ENCODE assay signal across 25 mouse cellular contexts in genomic region chr1:4574101-4574500, GRCm38 (mm10).
DNase-seq lines count a peak whose midpoint lies in the region; ATAC-seq and TF ChIP-seq lines count a peak whose summit lies in the region.
"Had no signal": no experiment of that assay in that cellular context is flagged by ENCODE, and none has a peak within 500 bp of the region (broad histone marks: within the 10 kb centered on the region; RNA-seq: fewer than 3 reads in every experiment).

No protein-coding gene starts in this region.

- TF ChIP-seq POLR2A in kidney, adult 2 months (IDR thresholded peaks at IDR 0.05; ENCODE audit: low read depth, low read length), result no peak
- TF ChIP-seq POLR2A in lung, adult 2 months (IDR thresholded peaks at IDR 0.05; ENCODE audit: borderline replicate concordance, extremely low read depth, low read depth, low read length), result no peak

- no peak overlapping the region for H3K4me2 ChIP-seq in lung, embryonic 14.5 days
- no peak overlapping the region for H3K4me2 ChIP-seq in lung, postnatal 0 days (replicated peaks; ENCODE audit: low read depth, low read length)
- H3K4me2 ChIP-seq: forebrain, embryonic 13.5 days; heart, embryonic 12.5 days; heart, embryonic 15.5 days; hindbrain, embryonic 12.5 days; hindbrain, embryonic 15.5 days had no signal

- H3K27ac ChIP-seq in gastrocnemius, adult 2 months, result peak overlapping the region; percentile 35; the same call in 1 of the 2 replicates
- no peak overlapping the region for H3K27ac ChIP-seq in kidney, adult 2 months (ENCODE audit: insufficient read depth, low read depth, low read length)
- H3K27ac ChIP-seq in lung, embryonic 14.5 days (ENCODE audit: low read depth), result no peak overlapping the region
- H3K27ac ChIP-seq in lung, postnatal 0 days (ENCODE audit: low read length), result no peak overlapping the region
- H3K27ac ChIP-seq: forebrain, embryonic 10.5 days; forebrain, embryonic 13.5 days; heart, adult 2 months; heart, embryonic 15.5 days; hindbrain, embryonic 12.5 days; hindbrain, embryonic 15.5 days had no signal

- H3K4me1 ChIP-seq in kidney, adult 2 months (ENCODE audit: control insufficient read depth, insufficient read depth, low read length), result peaks cover 2% of the 10 kb centered on the region; the same call in 1 of the 2 replicates
- no peaks in the 10 kb centered on the region for H3K4me1 ChIP-seq in lung, embryonic 14.5 days (ENCODE audit: insufficient read depth)
- H3K4me1 ChIP-seq in lung, adult 2 months (ENCODE audit: control insufficient read depth, insufficient read depth, low read length), result no peaks in the 10 kb centered on the region; the same call in none of the 2 replicates
- H3K4me1 ChIP-seq in lung, postnatal 0 days (ENCODE audit: insufficient read depth, low read depth, low read length), result no peaks in the 10 kb centered on the region
- H3K4me1 ChIP-seq: forebrain, embryonic 13.5 days; heart, embryonic 12.5 days had no signal

- H3K9me3 ChIP-seq in lung, embryonic 14.5 days (ENCODE audit: low read depth, low read length), result no peaks in the 10 kb centered on the region
- H3K9me3 ChIP-seq in lung, postnatal 0 days (ENCODE audit: low read length), result no peaks in the 10 kb centered on the region
- H3K9me3 ChIP-seq: forebrain, embryonic 10.5 days; forebrain, embryonic 13.5 days; heart, embryonic 12.5 days; heart, embryonic 15.5 days; hindbrain, embryonic 12.5 days; hindbrain, embryonic 15.5 days had no signal

- no peak for DNase-seq in gastrocnemius, adult 2 months
- DNase-seq in gastrocnemius, adult 18-20 months (ENCODE audit: low spot score), result no peak
- DNase-seq in kidney, adult 2 months, result peak; percentile 37
- no peak for DNase-seq in kidney, adult 9 months
- peak; percentile 13 for DNase-seq in lung, embryonic 14.5 days
- no peak for DNase-seq in lung, adult 2 months
- peak; percentile 35 for DNase-seq in lung, postnatal 25 days (ENCODE audit: low spot score)
- no peak for DNase-seq in lung, postnatal 0 days (ENCODE audit: low spot score)
- DNase-seq: adrenal gland, adult 8-10 months; adrenal gland, postnatal 25 days; cerebellum, adult 18-20 months; cerebellum, adult 9-10 months; cerebellum, postnatal 14 days; gastrocnemius, postnatal 25 days; heart, postnatal 10 days; heart, postnatal 4 days had no signal

- H3K4me3 ChIP-seq in gastrocnemius, adult 2 months, result no peak overlapping the region
- no peak overlapping the region for H3K4me3 ChIP-seq in kidney, adult 2 months (ENCODE audit: insufficient read depth, low read depth, low read length)
- no peak overlapping the region for H3K4me3 ChIP-seq in lung, embryonic 14.5 days (ENCODE audit: low read depth, low read length)
- H3K4me3 ChIP-seq in lung, adult 2 months (replicated peaks; ENCODE audit: extremely low read depth, low read depth, low read length), result no peak overlapping the region
- no peak overlapping the region for H3K4me3 ChIP-seq in lung, postnatal 0 days (ENCODE audit: low read depth, low read length)
- H3K4me3 ChIP-seq: forebrain, embryonic 10.5 days; forebrain, embryonic 13.5 days; heart, adult 2 months; heart, embryonic 12.5 days; heart, embryonic 15.5 days; hindbrain, embryonic 12.5 days; hindbrain, embryonic 15.5 days had no signal

- 66% methylated on average over 1 of the region's 1 CpGs for WGBS in kidney, adult 2 months
- 53% methylated on average over 1 of the region's 1 CpGs for WGBS in lung, embryonic 14.5 days
- 41% methylated on average over 1 of the region's 1 CpGs for WGBS in lung, adult 2 months
- 46% methylated on average over 1 of the region's 1 CpGs for WGBS in lung, postnatal 0 days

- no peak for TF ChIP-seq EP300 in lung, postnatal 0 days (IDR thresholded peaks at IDR 0.05)

- no peak overlapping the region for H3K9ac ChIP-seq in lung, embryonic 14.5 days
- no peak overlapping the region for H3K9ac ChIP-seq in lung, postnatal 0 days (replicated peaks; ENCODE audit: low read depth)
- H3K9ac ChIP-seq: forebrain, embryonic 13.5 days; heart, embryonic 12.5 days; heart, embryonic 15.5 days; hindbrain, embryonic 12.5 days; hindbrain, embryonic 15.5 days had no signal

- no peak for ATAC-seq in lung, embryonic 14.5 days (ENCODE audit: insufficient read depth)
- no peak for ATAC-seq in lung, postnatal 0 days
- ATAC-seq: activated CD4-positive, CD25-positive, alpha-beta regulatory T cell, adult 4 months; forebrain, embryonic 13.5 days; forebrain, embryonic 16.5 days had no signal

- intact Hi-C loops in gastrocnemius, adult 2 months (cut with DNase I), result no loop called here

- no peak for TF ChIP-seq CTCF in gastrocnemius, adult 2 months (IDR thresholded peaks at IDR 0.05)
- TF ChIP-seq CTCF in kidney, adult 2 months (conservative IDR thresholded peaks at IDR 0.05; ENCODE audit: insufficient read depth, insufficient read length, low read depth, low read length), result no peak
- no peak for TF ChIP-seq CTCF in lung, embryonic 14.5 days (IDR thresholded peaks at IDR 0.05; ENCODE audit: low read depth)
- no peak for TF ChIP-seq CTCF in lung, adult 2 months (IDR thresholded peaks at IDR 0.05; ENCODE audit: insufficient read depth, low read length)
- TF ChIP-seq CTCF in lung, postnatal 0 days (IDR thresholded peaks at IDR 0.05), result no peak

- no peaks in the 10 kb centered on the region for H3K36me3 ChIP-seq in kidney, adult 2 months (ENCODE audit: control insufficient read depth, insufficient read depth, low read length)
- no peaks in the 10 kb centered on the region for H3K36me3 ChIP-seq in lung, embryonic 14.5 days (ENCODE audit: insufficient read depth)
- no peaks in the 10 kb centered on the region for H3K36me3 ChIP-seq in lung, postnatal 0 days (ENCODE audit: insufficient read depth, low read length)
- H3K36me3 ChIP-seq: forebrain, embryonic 10.5 days; heart, embryonic 12.5 days; heart, embryonic 15.5 days; hindbrain, embryonic 12.5 days; hindbrain, embryonic 15.5 days had no signal

- H3K27me3 ChIP-seq in kidney, adult 2 months (replicated peaks; ENCODE audit: control insufficient read depth, insufficient read depth, low read length), result no peaks in the 10 kb centered on the region
- H3K27me3 ChIP-seq in lung, embryonic 14.5 days (ENCODE audit: insufficient read depth, low read length), result no peaks in the 10 kb centered on the region
- H3K27me3 ChIP-seq in lung, postnatal 0 days (replicated peaks; ENCODE audit: insufficient read depth, low read length), result no peaks in the 10 kb centered on the region
- H3K27me3 ChIP-seq: forebrain, embryonic 13.5 days; heart, embryonic 15.5 days; hindbrain, embryonic 12.5 days; hindbrain, embryonic 15.5 days had no signal

Comparison
In these comparisons a context has a peak if more than half of its experiments do, and no peak if none do; other contexts are left out.
1. DNase-seq: peak in kidney, adult 2 months (single experiment), lung, embryonic 14.5 days (single experiment) and lung, postnatal 25 days (single experiment); none in gastrocnemius, adult 2 months (single experiment), gastrocnemius, adult 18-20 months (single experiment), kidney, adult 9 months (single experiment), lung, adult 2 months (single experiment) and lung, postnatal 0 days (single experiment).